Mouse (Mus musculus) MEL (cell line): ENCODE data around the gene Otos. TPM values are rescaled to one million over a fixed set of nuclear protein-coding genes. Genes with fewer than 3 reads are reported as not detected.

Experiments
- DNase-seq: peaks from one replicate; pipeline ENCODE4 v3.0.0; 2011; ENCODE audit warnings: low read depth, low spot score
- H3K27ac ChIP-seq: 2 replicates; pipeline ENCODE4 v1.5.1; 2012; ENCODE audit warnings: low read depth, mild to moderate bottlenecking, control low read depth, low read length, moderate library complexity; ENCODE audit not compliant: control insufficient read depth
- H3K27me3 ChIP-seq, 2 experiments: fragments of 150-350 bp in 1 of 2; sonication (generic) in 1 of 2; 2 replicates each; pipeline ENCODE4 v1.6.1; 2012; ENCODE audit warnings: low read length in 2 of 2, mild to moderate bottlenecking in 2 of 2, improper control_type of control experiment in 1 of 2, moderate library complexity in 1 of 2; ENCODE audit not compliant: insufficient read depth in 2 of 2, control insufficient read depth in 1 of 2
- H3K36me3 ChIP-seq, 2 experiments: 2 replicates each; pipeline ENCODE4 v1.6.1; 2012 to 2014; ENCODE audit warnings: low read length in 2 of 2, improper control_type of control experiment in 1 of 2, inconsistent platforms in 1 of 2, mild to moderate bottlenecking in 1 of 2; ENCODE audit not compliant: insufficient read depth in 2 of 2, control insufficient read depth in 1 of 2
- H3K4me1 ChIP-seq, 2 experiments: fragments of 150-350 bp in 1 of 2; sonication (generic) in 1 of 2; 2 replicates each; pipeline ENCODE4 v1.6.1; 2012; ENCODE audit warnings: low read length in 2 of 2, improper control_type of control experiment in 1 of 2, mild to moderate bottlenecking in 1 of 2; ENCODE audit not compliant: insufficient read depth in 2 of 2, control insufficient read depth in 1 of 2
- H3K4me3 ChIP-seq, 2 experiments: fragments of 150-350 bp in 1 of 2; sonication (generic) in 1 of 2; 2 replicates each; pipeline ENCODE4 v1.5.1; 2012; ENCODE audit warnings: low read depth in 2 of 2, low read length in 2 of 2, mild to moderate bottlenecking in 2 of 2, moderate library complexity in 2 of 2, control low read depth in 1 of 2, improper control_type of control experiment in 1 of 2; ENCODE audit not compliant: control insufficient read depth in 1 of 2, insufficient read depth in 1 of 2
- H3K79me2 ChIP-seq: 2 replicates; pipeline ENCODE4 v1.6.1; 2012; ENCODE audit warnings: mild to moderate bottlenecking, low read length, moderate library complexity; ENCODE audit not compliant: control insufficient read depth, poor library complexity, insufficient read depth
- H3K9ac ChIP-seq: 2 replicates; pipeline ENCODE4 v1.6.1; 2012; ENCODE audit warnings: low read depth, mild to moderate bottlenecking, control low read depth, low read length, moderate library complexity; ENCODE audit not compliant: control insufficient read depth, poor library complexity, severe bottlenecking
- H3K9me3 ChIP-seq: fragments of 150-350 bp; sonication (generic); replicated peaks from 2 replicates; pipeline ENCODE4 v1.6.1; 2012; ENCODE audit warnings: mild to moderate bottlenecking, low read length, improper control_type of control experiment, moderate library complexity; ENCODE audit not compliant: insufficient read depth
- CTCF ChIP-seq, 3 experiments: IDR thresholded peaks in 2 of 3; conservative IDR thresholded peaks in 1 of 3; 2 replicates each; pipeline ENCODE4 v1.5.1; 2011 to 2012; ENCODE audit warnings: low read length in 3 of 3, low read depth in 2 of 3, mild to moderate bottlenecking in 2 of 3, improper control_type of control experiment in 1 of 3, inconsistent platforms in 1 of 3, mixed read lengths in 1 of 3, moderate library complexity in 1 of 3; ENCODE audit not compliant: control insufficient read depth in 1 of 3, insufficient read depth in 1 of 3, poor library complexity in 1 of 3, severe bottlenecking in 1 of 3
- E2F4 ChIP-seq: IDR thresholded peaks from 2 replicates; pipeline ENCODE4 v1.6.1; 2011; ENCODE audit warnings: low read depth, low read length, improper control_type of control experiment, borderline replicate concordance
- GABPA ChIP-seq: IDR thresholded peaks from 2 replicates; pipeline ENCODE4 v1.6.1; 2012; ENCODE audit warnings: low read depth, mild to moderate bottlenecking, inconsistent platforms, low read length, improper control_type of control experiment, moderate library complexity
- JUND ChIP-seq: IDR thresholded peaks from 2 replicates; pipeline ENCODE4 v1.6.1; 2011; ENCODE audit warnings: low read depth, mild to moderate bottlenecking, improper control_type of control experiment, low read length
- MAZ ChIP-seq: IDR thresholded peaks from 2 replicates; pipeline ENCODE4 v1.6.1; 2012; ENCODE audit warnings: low read depth, mild to moderate bottlenecking, inconsistent platforms, low read length, improper control_type of control experiment
- MXI1 ChIP-seq: IDR thresholded peaks from 2 replicates; pipeline ENCODE4 v1.6.1; 2011; ENCODE audit warnings: mild to moderate bottlenecking, low read depth, low read length, improper control_type of control experiment
- POLR2AphosphoS5 ChIP-seq: IDR thresholded peaks from 2 replicates; pipeline ENCODE4 v1.6.1; 2012; ENCODE audit warnings: low read depth, borderline replicate concordance, mild to moderate bottlenecking, inconsistent platforms, low read length, moderate library complexity, mixed read lengths
- RCOR1 ChIP-seq: IDR thresholded peaks from 2 replicates; pipeline ENCODE4 v1.6.1; 2012; ENCODE audit warnings: low read depth, mild to moderate bottlenecking, inconsistent platforms, low read length, improper control_type of control experiment
- TAL1 ChIP-seq: IDR thresholded peaks from 2 replicates; pipeline ENCODE4 v1.6.1; 2012; ENCODE audit warnings: mild to moderate bottlenecking, inconsistent platforms, low read length, moderate library complexity, mixed read lengths
- UBTF ChIP-seq: IDR thresholded peaks from 2 replicates; pipeline ENCODE4 v1.6.1; 2012; ENCODE audit warnings: low read depth, mild to moderate bottlenecking, inconsistent platforms, low read length, improper control_type of control experiment, moderate library complexity, borderline replicate concordance; ENCODE audit not compliant: insufficient read depth
- ZKSCAN1 ChIP-seq: IDR thresholded peaks from 2 replicates; pipeline ENCODE4 v1.6.1; 2012; ENCODE audit warnings: low read depth, mild to moderate bottlenecking, inconsistent platforms, low read length, improper control_type of control experiment, moderate library complexity
- ZMIZ1 ChIP-seq: IDR thresholded peaks from 2 replicates; pipeline ENCODE4 v1.6.1; 2012; ENCODE audit warnings: low read depth, mild to moderate bottlenecking, inconsistent platforms, low read length, improper control_type of control experiment, moderate library complexity
- ZNF384 ChIP-seq: IDR thresholded peaks from 2 replicates; pipeline ENCODE4 v1.6.1; 2012; ENCODE audit warnings: low read depth, mild to moderate bottlenecking, inconsistent platforms, low read length, improper control_type of control experiment
- polyA plus RNA-seq, 2 experiments: library from polyadenylated mRNA; stranded (reverse) in 1 of 2; unstranded in 1 of 2; fragments of >175 nt in 1 of 2; fragments of >200 nt in 1 of 2; gene quantifications; 2 replicates each; pipeline versions ENCODE4 v1.2.1 to v1.2.4; 2012; ENCODE audit warnings: low replicate concordance in 2 of 2, low read depth in 1 of 2; ENCODE audit not compliant: insufficient read length in 2 of 2, insufficient read depth in 1 of 2, missing spikeins in 1 of 2
- total RNA-seq: library from RNA; depleted of rRNA; stranded (reverse); fragments of 300-350 nt; gene quantifications from 2 replicates; pipeline ENCODE4 v1.2.3, GENCODE M21; 2012

The Otos gene
- total and polyA plus RNA-seq, 3 experiments = 1.2 to 6.3 TPM; not detected in 1

DNA sequence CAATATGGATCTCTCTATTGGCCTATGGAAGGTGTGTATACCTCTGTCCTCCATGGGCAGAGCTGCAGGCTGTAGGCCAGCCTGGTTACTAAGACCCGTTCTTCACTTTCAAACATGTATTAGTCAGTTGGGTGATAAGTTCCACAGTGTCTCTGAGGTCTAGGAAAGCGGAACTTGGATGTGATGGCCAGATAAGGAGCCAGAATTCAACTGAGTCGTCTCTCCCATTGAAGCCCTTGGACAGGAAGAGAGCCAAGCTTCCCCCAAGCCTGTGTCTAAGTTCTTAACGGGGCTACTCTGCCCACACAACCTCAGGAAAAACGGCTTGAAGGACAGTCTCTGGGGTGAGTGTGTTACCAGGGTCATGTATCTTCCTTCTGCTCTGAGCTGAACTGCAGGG is 10.8 kb upstream of the Otos start (continued):
- no peak for TF ChIP-seq CTCF (IDR thresholded peaks at IDR 0.05 in 2 of 3, conservative IDR thresholded peaks at IDR 0.05 in 1 of 3; ENCODE audit: control insufficient read depth in 1 of 3, insufficient read depth in 1 of 3, low read depth in 2 of 3, low read length in 3 of 3, poor library complexity in 1 of 3, severe bottlenecking in 1 of 3)
- TF ChIP-seq, all 39 proteins: peak for 9

DNA sequence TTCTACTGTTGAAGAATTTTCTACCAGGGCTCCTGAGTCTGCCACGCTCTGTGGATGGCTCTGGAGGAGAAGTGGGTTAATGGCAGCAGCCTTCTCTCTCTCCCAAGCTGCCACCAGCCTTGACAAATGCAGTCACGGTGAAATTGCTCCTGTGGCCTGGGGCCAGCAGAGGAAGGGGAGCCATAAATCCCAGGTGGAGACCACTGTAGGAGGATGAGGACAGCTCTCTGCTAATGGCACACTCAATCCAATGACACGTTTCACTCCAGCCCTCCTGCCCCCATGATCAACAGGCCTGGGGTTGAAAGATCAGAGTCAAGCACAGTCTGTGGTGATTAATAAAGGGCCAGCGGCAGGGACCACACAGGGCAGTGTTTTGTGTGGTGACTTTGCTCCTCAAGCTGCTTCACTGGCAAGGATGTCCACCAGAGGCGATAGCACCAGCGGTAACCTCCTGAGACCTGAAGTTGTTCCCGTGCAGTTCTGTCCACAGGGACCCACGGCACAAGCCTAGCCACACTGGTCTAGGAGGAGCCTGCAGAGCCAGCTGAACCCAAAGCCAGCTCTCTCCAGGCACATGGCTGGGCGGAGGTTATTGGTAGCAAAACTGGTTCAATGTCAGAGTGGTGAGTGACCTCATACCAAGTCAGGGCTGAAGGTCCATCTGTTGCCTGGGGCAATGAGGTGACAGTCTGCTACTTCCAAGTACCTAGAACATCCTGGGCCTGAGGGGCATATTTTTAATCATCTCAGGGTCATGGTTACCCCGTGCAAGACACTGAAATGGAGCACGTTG is 8.6 kb upstream of the Otos start:
- no peak overlapping the region for H3K9ac ChIP-seq
- no peaks in the 10 kb centered on the region for H3K9me3 ChIP-seq
- peaks cover 0 to 19% of the 10 kb centered on the region in 2 experiments; a peak in 2 of 4 replicates for H3K36me3 ChIP-seq
- no peak overlapping the region for H3K27ac ChIP-seq
- no peak overlapping the region for H3K4me3 ChIP-seq
- TF ChIP-seq JUND (no peak), ZMIZ1 (no peak), ZKSCAN1 (no peak), UBTF (no peak), MXI1 (no peak)
- H3K4me1 ChIP-seq = peaks cover 14 to 22% of the 10 kb centered on the region in 2 experiments
- no peaks in the 10 kb centered on the region for H3K27me3 ChIP-seq
- H3K79me2 ChIP-seq = no peaks in the 10 kb centered on the region
- no peak for DNase-seq

DNA sequence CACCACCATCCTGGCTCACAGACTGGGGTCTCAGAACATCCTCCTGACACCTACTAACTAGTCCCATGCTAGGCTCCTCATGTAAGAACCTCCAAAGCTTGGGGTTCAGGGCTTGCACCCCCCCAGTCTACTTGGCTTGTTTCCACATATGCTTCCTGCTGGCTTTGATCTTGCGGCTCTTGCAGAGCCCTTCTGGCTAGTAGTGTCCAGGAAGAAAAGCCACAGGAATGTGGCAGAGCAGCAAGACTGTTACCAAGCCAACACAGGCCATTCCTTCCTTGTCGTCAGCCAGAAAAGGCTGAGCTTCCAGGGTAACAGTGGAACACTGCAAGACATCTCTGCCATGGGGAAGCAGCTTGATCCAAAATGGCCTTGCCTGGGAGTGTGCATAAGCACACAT is 6.0 kb upstream of the Otos start:
- Histone ChIP-seq H3K79me2 (no peaks in the 10 kb centered on the region), H3K4me3 (no peak overlapping the region), H3K27ac (no peak overlapping the region), H3K36me3 (peaks cover 0 to 13% of the 10 kb centered on the region in 2 experiments; a peak in 2 of 4 replicates), H3K27me3 (no peaks in the 10 kb centered on the region), H3K9ac (no peak overlapping the region), H3K9me3 (no peaks in the 10 kb centered on the region), H3K4me1 (peaks cover 11 to 15% of the 10 kb centered on the region in 2 experiments)
- no peak for DNase-seq
- TF ChIP-seq POLR2AphosphoS5 (no peak), MXI1 (no peak), RCOR1 (no peak)

DNA sequence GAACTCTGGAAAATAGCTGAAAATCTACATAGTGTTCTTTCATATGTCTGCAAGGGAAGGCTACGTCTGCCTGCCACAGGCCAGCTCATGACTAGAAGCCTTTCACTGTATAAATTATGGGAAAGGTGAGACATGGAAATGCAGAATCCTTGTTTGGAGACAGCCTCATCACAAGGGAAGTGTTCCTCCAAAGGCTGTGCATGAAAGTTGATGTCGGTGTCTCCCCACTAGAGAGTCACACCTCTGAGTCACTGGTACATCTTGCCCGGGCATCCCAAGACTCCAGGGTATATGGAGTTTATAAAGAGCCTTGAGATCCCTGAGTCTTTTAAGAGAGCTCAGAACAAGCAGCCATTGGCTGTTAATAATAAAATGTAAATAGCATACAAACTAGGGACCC is 4.5 kb upstream of the Otos start:
- H3K4me3 ChIP-seq = no peak overlapping the region
- no peak overlapping the region for H3K9ac ChIP-seq
- H3K27me3 ChIP-seq = no peaks in the 10 kb centered on the region
- no peak for TF ChIP-seq ZNF384
- no peak for TF ChIP-seq POLR2AphosphoS5
- TF ChIP-seq MAZ = no peak
- no peak for TF ChIP-seq E2F4
- no peak for TF ChIP-seq TAL1
- TF ChIP-seq GABPA = no peak
- H3K36me3 ChIP-seq = peaks cover 0 to 1% of the 10 kb centered on the region in 2 experiments; a peak in 2 of 4 replicates
- H3K9me3 ChIP-seq = no peaks in the 10 kb centered on the region
- H3K79me2 ChIP-seq = no peaks in the 10 kb centered on the region
- no peak overlapping the region for H3K27ac ChIP-seq
- DNase-seq = no peak
- peaks cover 0 to 2% of the 10 kb centered on the region in 2 experiments; a peak in 2 of 4 replicates for H3K4me1 ChIP-seq
